Mouse (Mus musculus) MEL (cell line): ENCODE data around the gene Slc30a2. TPM values are rescaled to one million over a fixed set of nuclear protein-coding genes. Genes with fewer than 3 reads are reported as not detected.

Experiments
- DNase-seq: peaks from one replicate; pipeline ENCODE4 v3.0.0; 2011; ENCODE audit warnings: low read depth, low spot score
- H3K27ac ChIP-seq: 2 replicates; pipeline ENCODE4 v1.5.1; 2012; ENCODE audit warnings: low read depth, mild to moderate bottlenecking, control low read depth, low read length, moderate library complexity; ENCODE audit not compliant: control insufficient read depth
- H3K27me3 ChIP-seq, 2 experiments: fragments of 150-350 bp in 1 of 2; sonication (generic) in 1 of 2; 2 replicates each; pipeline ENCODE4 v1.6.1; 2012; ENCODE audit warnings: low read length in 2 of 2, mild to moderate bottlenecking in 2 of 2, improper control_type of control experiment in 1 of 2, moderate library complexity in 1 of 2; ENCODE audit not compliant: insufficient read depth in 2 of 2, control insufficient read depth in 1 of 2
- H3K36me3 ChIP-seq, 2 experiments: 2 replicates each; pipeline ENCODE4 v1.6.1; 2012 to 2014; ENCODE audit warnings: low read length in 2 of 2, improper control_type of control experiment in 1 of 2, inconsistent platforms in 1 of 2, mild to moderate bottlenecking in 1 of 2; ENCODE audit not compliant: insufficient read depth in 2 of 2, control insufficient read depth in 1 of 2
- H3K4me1 ChIP-seq, 2 experiments: fragments of 150-350 bp in 1 of 2; sonication (generic) in 1 of 2; 2 replicates each; pipeline ENCODE4 v1.6.1; 2012; ENCODE audit warnings: low read length in 2 of 2, improper control_type of control experiment in 1 of 2, mild to moderate bottlenecking in 1 of 2; ENCODE audit not compliant: insufficient read depth in 2 of 2, control insufficient read depth in 1 of 2
- H3K4me3 ChIP-seq, 2 experiments: fragments of 150-350 bp in 1 of 2; sonication (generic) in 1 of 2; 2 replicates each; pipeline ENCODE4 v1.5.1; 2012; ENCODE audit warnings: low read depth in 2 of 2, low read length in 2 of 2, mild to moderate bottlenecking in 2 of 2, moderate library complexity in 2 of 2, control low read depth in 1 of 2, improper control_type of control experiment in 1 of 2; ENCODE audit not compliant: control insufficient read depth in 1 of 2, insufficient read depth in 1 of 2
- H3K79me2 ChIP-seq: 2 replicates; pipeline ENCODE4 v1.6.1; 2012; ENCODE audit warnings: mild to moderate bottlenecking, low read length, moderate library complexity; ENCODE audit not compliant: control insufficient read depth, poor library complexity, insufficient read depth
- H3K9ac ChIP-seq: 2 replicates; pipeline ENCODE4 v1.6.1; 2012; ENCODE audit warnings: low read depth, mild to moderate bottlenecking, control low read depth, low read length, moderate library complexity; ENCODE audit not compliant: control insufficient read depth, poor library complexity, severe bottlenecking
- H3K9me3 ChIP-seq: fragments of 150-350 bp; sonication (generic); replicated peaks from 2 replicates; pipeline ENCODE4 v1.6.1; 2012; ENCODE audit warnings: mild to moderate bottlenecking, low read length, improper control_type of control experiment, moderate library complexity; ENCODE audit not compliant: insufficient read depth
- CTCF ChIP-seq, 3 experiments: IDR thresholded peaks in 2 of 3; conservative IDR thresholded peaks in 1 of 3; 2 replicates each; pipeline ENCODE4 v1.5.1; 2011 to 2012; ENCODE audit warnings: low read length in 3 of 3, low read depth in 2 of 3, mild to moderate bottlenecking in 2 of 3, improper control_type of control experiment in 1 of 3, inconsistent platforms in 1 of 3, mixed read lengths in 1 of 3, moderate library complexity in 1 of 3; ENCODE audit not compliant: control insufficient read depth in 1 of 3, insufficient read depth in 1 of 3, poor library complexity in 1 of 3, severe bottlenecking in 1 of 3
- ELF1 ChIP-seq: IDR thresholded peaks from 2 replicates; pipeline ENCODE4 v1.6.1; 2014; ENCODE audit warnings: low read depth, mild to moderate bottlenecking, inconsistent platforms, low read length, improper control_type of control experiment, moderate library complexity
- ETS1 ChIP-seq: IDR thresholded peaks from 2 replicates; pipeline ENCODE4 v1.6.1; 2012; ENCODE audit warnings: low read depth, mild to moderate bottlenecking, inconsistent platforms, low read length, improper control_type of control experiment, moderate library complexity
- GATA1 ChIP-seq: IDR thresholded peaks from 2 replicates; pipeline ENCODE4 v1.6.1; 2011; ENCODE audit warnings: low read depth, low read length, improper control_type of control experiment
- HCFC1 ChIP-seq: IDR thresholded peaks from 2 replicates; pipeline ENCODE4 v1.6.1; 2012; ENCODE audit warnings: low read depth, mild to moderate bottlenecking, inconsistent platforms, low read length, improper control_type of control experiment, moderate library complexity
- MAX ChIP-seq: IDR thresholded peaks from 2 replicates; pipeline ENCODE4 v1.6.1; 2011; ENCODE audit warnings: low read length, improper control_type of control experiment
- MAZ ChIP-seq: IDR thresholded peaks from 2 replicates; pipeline ENCODE4 v1.6.1; 2012; ENCODE audit warnings: low read depth, mild to moderate bottlenecking, inconsistent platforms, low read length, improper control_type of control experiment
- MEF2A ChIP-seq: IDR thresholded peaks from 2 replicates; pipeline ENCODE4 v1.6.1; 2014; ENCODE audit warnings: low read depth, mild to moderate bottlenecking, inconsistent platforms, low read length, improper control_type of control experiment; ENCODE audit not compliant: poor library complexity, insufficient replicate concordance, severe bottlenecking; ENCODE audit errors: extremely low read depth
- MYC ChIP-seq: IDR thresholded peaks from 2 replicates; pipeline ENCODE4 v1.6.1; 2011; ENCODE audit warnings: low read depth, mild to moderate bottlenecking, low read length, improper control_type of control experiment, moderate library complexity
- NRF1 ChIP-seq: IDR thresholded peaks from 2 replicates; pipeline ENCODE4 v1.6.1; 2014; ENCODE audit warnings: low read depth, mild to moderate bottlenecking, inconsistent platforms, low read length, improper control_type of control experiment, moderate library complexity; ENCODE audit not compliant: poor library complexity, insufficient read depth, severe bottlenecking
- POLR2A ChIP-seq, 2 experiments: IDR thresholded peaks; 2 replicates each; pipeline ENCODE4 v1.6.1; 2011 to 2012; ENCODE audit warnings: low read length in 2 of 2, mild to moderate bottlenecking in 2 of 2, control low read depth in 1 of 2, improper control_type of control experiment in 1 of 2, low read depth in 1 of 2, moderate library complexity in 1 of 2; ENCODE audit not compliant: control insufficient read depth in 1 of 2, insufficient read depth in 1 of 2, poor library complexity in 1 of 2
- RAD21 ChIP-seq: IDR thresholded peaks from 2 replicates; pipeline ENCODE4 v1.6.1; 2011; ENCODE audit warnings: mild to moderate bottlenecking, low read depth, low read length, improper control_type of control experiment
- RCOR1 ChIP-seq: IDR thresholded peaks from 2 replicates; pipeline ENCODE4 v1.6.1; 2012; ENCODE audit warnings: low read depth, mild to moderate bottlenecking, inconsistent platforms, low read length, improper control_type of control experiment
- SMC3 ChIP-seq: IDR thresholded peaks from 2 replicates; pipeline ENCODE4 v1.6.1; 2011; ENCODE audit warnings: low read depth, low read length, improper control_type of control experiment
- TCF12 ChIP-seq: IDR thresholded peaks from 2 replicates; pipeline ENCODE4 v1.6.1; 2014; ENCODE audit warnings: low read depth, mild to moderate bottlenecking, inconsistent platforms, low read length, improper control_type of control experiment, moderate library complexity
- UBTF ChIP-seq: IDR thresholded peaks from 2 replicates; pipeline ENCODE4 v1.6.1; 2012; ENCODE audit warnings: low read depth, mild to moderate bottlenecking, inconsistent platforms, low read length, improper control_type of control experiment, moderate library complexity, borderline replicate concordance; ENCODE audit not compliant: insufficient read depth
- USF2 ChIP-seq, 2 experiments: IDR thresholded peaks; 2 replicates each; pipeline ENCODE4 v1.6.1; 2011 to 2012; ENCODE audit warnings: improper control_type of control experiment in 2 of 2, low read length in 2 of 2, borderline replicate concordance in 1 of 2, inconsistent platforms in 1 of 2, low read depth in 1 of 2, mild to moderate bottlenecking in 1 of 2; ENCODE audit not compliant: insufficient read depth in 1 of 2
- ZC3H11A ChIP-seq: IDR thresholded peaks from 2 replicates; pipeline ENCODE4 v1.6.1; 2012; ENCODE audit warnings: low read depth, mild to moderate bottlenecking, inconsistent platforms, low read length, improper control_type of control experiment
- ZKSCAN1 ChIP-seq: IDR thresholded peaks from 2 replicates; pipeline ENCODE4 v1.6.1; 2012; ENCODE audit warnings: low read depth, mild to moderate bottlenecking, inconsistent platforms, low read length, improper control_type of control experiment, moderate library complexity
- ZMIZ1 ChIP-seq: IDR thresholded peaks from 2 replicates; pipeline ENCODE4 v1.6.1; 2012; ENCODE audit warnings: low read depth, mild to moderate bottlenecking, inconsistent platforms, low read length, improper control_type of control experiment, moderate library complexity
- ZNF384 ChIP-seq: IDR thresholded peaks from 2 replicates; pipeline ENCODE4 v1.6.1; 2012; ENCODE audit warnings: low read depth, mild to moderate bottlenecking, inconsistent platforms, low read length, improper control_type of control experiment
- polyA plus RNA-seq, 2 experiments: library from polyadenylated mRNA; stranded (reverse) in 1 of 2; unstranded in 1 of 2; fragments of >175 nt in 1 of 2; fragments of >200 nt in 1 of 2; gene quantifications; 2 replicates each; pipeline versions ENCODE4 v1.2.1 to v1.2.4; 2012; ENCODE audit warnings: low replicate concordance in 2 of 2, low read depth in 1 of 2; ENCODE audit not compliant: insufficient read length in 2 of 2, insufficient read depth in 1 of 2, missing spikeins in 1 of 2
- total RNA-seq: library from RNA; depleted of rRNA; stranded (reverse); fragments of 300-350 nt; gene quantifications from 2 replicates; pipeline ENCODE4 v1.2.3, GENCODE M21; 2012

The Slc30a2 gene
- total and polyA plus RNA-seq, 3 experiments, result 0.39 to 0.54 TPM; not detected in 1

DNA sequence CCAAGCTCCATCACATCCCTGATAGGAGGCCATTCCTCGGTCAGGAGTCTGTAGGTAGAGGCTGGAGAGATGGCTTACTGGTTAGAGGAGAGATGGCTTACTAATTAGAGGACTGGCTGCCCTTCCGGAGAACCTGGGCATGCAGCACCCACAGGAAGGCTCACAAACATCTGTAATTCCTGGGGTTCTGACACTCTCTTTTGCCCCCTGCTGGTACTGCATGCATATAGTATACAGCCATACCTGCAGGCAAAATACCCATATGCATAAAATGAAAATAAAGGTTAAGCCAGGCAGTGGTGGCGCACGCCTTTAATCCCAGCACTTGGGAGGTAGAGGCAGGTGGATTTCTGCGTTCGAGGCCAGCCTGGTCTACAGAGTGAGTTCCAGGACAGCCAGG, 44.3 kb downstream of the Slc30a2 start:
- Histone ChIP-seq H3K27ac (no peak overlapping the region), H3K9ac (no peak overlapping the region), H3K79me2 (no peaks in the 10 kb centered on the region), H3K4me3 (no peak overlapping the region), H3K36me3 (no peaks in the 10 kb centered on the region), H3K4me1 (0 out of 4 replicates have a peak, but pooled peaks cover 0 to under 1% of the 10 kb centered on the region in 2 experiments), H3K9me3 (no peaks in the 10 kb centered on the region), H3K27me3 (no peaks in the 10 kb centered on the region)
- no peak for DNase-seq
- TF ChIP-seq RCOR1 (no peak), HCFC1 (no peak), ZC3H11A (no peak), MAZ (no peak), RAD21 (peak; percentile 4; the same call in 1 of the 2 replicates), MYC (no peak), GATA1 (no peak), MAX (no peak), ZMIZ1 (no peak), CTCF (IDR thresholded peaks at IDR 0.05 in 2 of 3, conservative IDR thresholded peaks at IDR 0.05 in 1 of 3; ENCODE audit: control insufficient read depth in 1 of 3, insufficient read depth in 1 of 3, low read depth in 2 of 3, low read length in 3 of 3, poor library complexity in 1 of 3, severe bottlenecking in 1 of 3) (peak in 2 of 3 experiments; percentile 9 to 34; a peak in 2 of 6 replicates), POLR2A (IDR thresholded peaks at IDR 0.05; ENCODE audit: control insufficient read depth in 1 of 2, insufficient read depth in 1 of 2, low read depth in 1 of 2, low read length in 2 of 2, poor library complexity in 1 of 2) (no peak), SMC3 (peak; percentile 39; the same call in 1 of the 2 replicates), MEF2A (no peak), ZKSCAN1 (no peak), NRF1 (no peak), TCF12 (no peak), ETS1 (no peak), ZNF384 (no peak), ELF1 (no peak), USF2 (IDR thresholded peaks at IDR 0.05; ENCODE audit: borderline replicate concordance in 1 of 2, insufficient read depth in 1 of 2, low read depth in 1 of 2, low read length in 2 of 2) (no peak), UBTF (no peak)
